Mouse (Mus musculus): Measurements from ENCODE around the gene Poc1a. TPM values are rescaled to one million over a fixed set of nuclear protein-coding genes. Genes with fewer than 3 reads are reported as not detected.

Gene Poc1a
- total and polyA plus RNA-seq, 3 experiments: 24.5 to 46.7 (median 31.9) TPM

DNA sequence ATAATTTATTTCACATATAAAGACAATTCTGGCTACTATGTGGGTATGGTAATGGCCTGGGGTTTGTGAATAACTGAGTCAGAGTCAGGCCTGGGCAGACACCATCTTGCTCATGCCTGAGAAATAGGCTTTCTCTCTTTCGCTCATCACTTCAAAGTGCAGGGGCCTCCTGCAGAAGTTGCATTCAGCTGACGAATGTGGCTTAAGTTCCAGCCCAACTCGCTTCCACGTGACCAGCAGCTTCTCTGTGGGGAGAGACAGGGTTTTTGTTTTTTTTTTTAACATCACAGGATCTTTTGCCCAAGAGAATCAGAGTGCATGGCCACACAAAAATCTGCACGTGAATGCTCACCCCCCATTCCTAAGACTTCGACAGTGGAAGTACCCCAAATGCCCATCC lies 46.9 kb upstream of the Poc1a start (continued):
- TF ChIP-seq GABPA (IDR thresholded peaks at IDR 0.05; ENCODE audit: insufficient replicate concordance, low read depth, low read length) (no peak), BHLHE40 (IDR thresholded peaks at IDR 0.05; ENCODE audit: low read depth, low read length) (peak; percentile 96), MYC (IDR thresholded peaks at IDR 0.05; ENCODE audit: low read depth, low read length) (no peak; the same call in 1 of the 2 replicates), PAX5 (IDR thresholded peaks at IDR 0.05; ENCODE audit: low read length) (no peak), E2F4 (IDR thresholded peaks at IDR 0.05; ENCODE audit: insufficient replicate concordance, low read depth, low read length) (no peak)

DNA sequence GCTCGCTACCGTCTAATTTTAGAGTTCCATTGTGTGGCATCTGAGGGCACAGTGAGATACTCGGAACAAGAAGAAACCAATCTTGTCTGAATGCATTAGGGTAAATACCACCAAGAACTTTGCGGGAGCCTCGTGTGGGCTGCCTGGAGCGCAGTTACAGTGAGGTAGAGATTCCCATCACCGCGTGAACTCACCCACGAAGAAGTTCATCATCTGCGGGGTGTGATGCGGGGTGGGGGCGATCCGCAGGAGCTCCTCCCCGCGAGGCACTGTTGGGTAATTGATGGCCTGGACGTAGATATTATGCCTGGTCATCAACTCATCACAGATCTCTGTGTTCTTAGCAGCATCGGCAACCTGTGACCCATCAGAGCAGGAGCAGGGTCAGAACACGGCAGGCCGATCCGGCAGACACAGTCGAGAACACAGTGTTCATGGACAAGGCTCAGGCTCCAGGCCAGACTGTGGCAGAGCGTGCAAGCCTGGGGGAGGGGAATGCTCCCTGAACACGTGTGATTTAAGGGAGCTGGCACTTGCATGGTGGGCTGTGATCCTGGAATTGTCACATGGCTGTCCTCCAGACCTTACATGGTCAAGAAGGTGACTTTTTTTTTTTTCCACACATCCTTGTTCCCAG lies 45.5 kb upstream of the Poc1a start:
- peaks cover 57 to 81% of the 10 kb centered on the region in 2 experiments for H3K36me3 ChIP-seq (replicated peaks in 1 of 2; ENCODE audit: control insufficient read depth in 1 of 2, insufficient read depth in 1 of 2, low read length in 1 of 2)

DNA sequence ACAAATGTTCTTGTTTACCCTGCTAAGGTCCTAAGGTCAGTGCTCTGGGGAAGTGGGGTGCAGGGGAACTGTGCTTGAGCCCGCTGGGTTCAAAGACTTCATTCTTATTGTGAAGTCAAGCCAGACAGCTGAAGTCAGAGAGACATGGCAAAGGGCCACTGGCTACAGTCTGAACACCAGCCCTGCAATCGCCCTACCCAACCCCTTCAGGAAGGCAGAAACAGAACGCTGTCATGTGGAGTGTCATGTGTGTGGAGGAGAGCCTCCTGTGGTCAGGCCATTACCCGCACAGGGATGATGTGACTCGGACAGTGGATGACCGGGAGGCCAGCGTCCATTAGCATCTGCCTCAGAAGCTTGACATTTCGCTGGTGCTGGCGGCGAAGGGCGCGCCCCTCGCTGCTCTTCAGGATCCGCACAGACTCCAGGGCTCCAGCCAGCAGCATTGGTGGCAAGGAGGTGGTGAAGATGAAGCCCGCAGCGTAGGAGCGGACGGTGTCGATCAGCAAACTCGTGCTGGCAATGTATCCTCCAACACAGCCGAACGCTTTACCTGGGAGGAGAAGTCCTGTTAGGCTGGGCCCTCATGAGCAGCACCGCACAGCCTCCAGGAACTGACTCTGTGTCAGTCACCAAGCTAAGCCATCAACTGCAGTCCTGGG lies 44.6 kb upstream of the Poc1a start:
- H3K4me3 ChIP-seq (replicated peaks in 1 of 3; ENCODE audit: low read depth in 2 of 3, low read length in 2 of 3, poor library complexity in 1 of 3): no peak overlapping the region
- no peak overlapping the region for H3K27ac ChIP-seq (ENCODE audit: insufficient read depth, low read depth)
- H3K9ac ChIP-seq (ENCODE audit: insufficient read depth, low read depth): no peak overlapping the region
- H3K27me3 ChIP-seq (replicated peaks): no peaks in the 10 kb centered on the region
- H3K36me3 ChIP-seq (replicated peaks in 1 of 2; ENCODE audit: control insufficient read depth in 1 of 2, insufficient read depth in 1 of 2, low read length in 1 of 2): peaks cover 64 to 90% of the 10 kb centered on the region in 2 experiments
- TF ChIP-seq ETS1 (conservative IDR thresholded peaks at IDR 0.05; ENCODE audit: low read depth, low read length) (no peak), POLR2AphosphoS2 (IDR thresholded peaks at IDR 0.05; ENCODE audit: low read depth, low read length) (no peak), ELF1 (IDR thresholded peaks at IDR 0.05; ENCODE audit: low read depth, low read length) (no peak), ZNF384 (IDR thresholded peaks at IDR 0.05; ENCODE audit: low read depth, low read length) (no peak), POLR2A (IDR thresholded peaks at IDR 0.05; ENCODE audit: low read depth, low read length) (no peak), MAFK (IDR thresholded peaks at IDR 0.05; ENCODE audit: insufficient replicate concordance, low read length) (no peak), MEF2A (IDR thresholded peaks at IDR 0.05; ENCODE audit: borderline replicate concordance, low read depth, low read length) (no peak), ZMIZ1 (IDR thresholded peaks at IDR 0.05; ENCODE audit: low read depth, low read length) (no peak), JUN (IDR thresholded peaks at IDR 0.05; ENCODE audit: insufficient read depth, low read depth, low read length) (no peak), NELFE (IDR thresholded peaks at IDR 0.05; ENCODE audit: low read depth, low read length) (no peak), IRF4 (IDR thresholded peaks at IDR 0.05; ENCODE audit: low read depth, low read length) (no peak), HCFC1 (IDR thresholded peaks at IDR 0.05; ENCODE audit: low read depth, low read length) (no peak), JUND (conservative IDR thresholded peaks at IDR 0.05; ENCODE audit: low read depth, low read length) (no peak)
- no peaks in the 10 kb centered on the region for H3K79me2 ChIP-seq (replicated peaks; ENCODE audit: control insufficient read depth, extremely low read depth, insufficient read depth, poor library complexity, severe bottlenecking)
- peaks cover 16 to 30% of the 10 kb centered on the region in 2 experiments for H3K4me1 ChIP-seq (ENCODE audit: control insufficient read depth in 1 of 2, insufficient read depth in 2 of 2)
- in situ Hi-C loops (cut with MboI; ENCODE audit: low pct_ligation_motif_present, low pct_unique_long_range_greater_than_20kb, low sequenced_read_pairs): no loop called here
- H3K9me3 ChIP-seq (replicated peaks; ENCODE audit: low read length): no peaks in the 10 kb centered on the region
- no peak for DNase-seq (ENCODE audit: extremely low read depth)
- dilution Hi-C loops (cut with MboI; ENCODE audit: extremely low pct_ligation_motif_present, extremely low pct_unique_long_range_greater_than_20kb, low sequenced_read_pairs): no loop called here
- no peak overlapping the region for H3K4me2 ChIP-seq (ENCODE audit: insufficient read depth, low read depth, poor library complexity, severe bottlenecking)

More for the DNA sequence above, 45.5 kb upstream of the Poc1a start:
- in situ Hi-C loops (cut with MboI; ENCODE audit: low pct_ligation_motif_present, low pct_unique_long_range_greater_than_20kb, low sequenced_read_pairs) (no loop called here), dilution Hi-C loops (cut with MboI; ENCODE audit: extremely low pct_ligation_motif_present, extremely low pct_unique_long_range_greater_than_20kb, low sequenced_read_pairs) (no loop called here)
- no peak for TF ChIP-seq POLR2A (IDR thresholded peaks at IDR 0.05; ENCODE audit: low read depth, low read length)
- no peak overlapping the region for H3K9ac ChIP-seq (ENCODE audit: insufficient read depth, low read depth)
- H3K4me2 ChIP-seq (ENCODE audit: insufficient read depth, low read depth, poor library complexity, severe bottlenecking): no peak overlapping the region
- no peak for DNase-seq (ENCODE audit: extremely low read depth)
- H3K79me2 ChIP-seq (replicated peaks; ENCODE audit: control insufficient read depth, extremely low read depth, insufficient read depth, poor library complexity, severe bottlenecking): no peaks in the 10 kb centered on the region
- no peak overlapping the region for H3K27ac ChIP-seq (ENCODE audit: insufficient read depth, low read depth)
- no peaks in the 10 kb centered on the region for H3K27me3 ChIP-seq (replicated peaks)
- no peaks in the 10 kb centered on the region for H3K9me3 ChIP-seq (replicated peaks; ENCODE audit: low read length)
- H3K4me1 ChIP-seq (ENCODE audit: control insufficient read depth in 1 of 2, insufficient read depth in 2 of 2): peaks cover 23 to 39% of the 10 kb centered on the region in 2 experiments
- H3K4me3 ChIP-seq (replicated peaks in 1 of 3; ENCODE audit: low read depth in 2 of 3, low read length in 2 of 3, poor library complexity in 1 of 3): no peak overlapping the region
